Mouse (Mus musculus) CD4-positive helper T cell, adult 2 months (primary cell): Measurements from ENCODE around the gene Rgsl1.
A peak's percentile ranks its signal among the peaks of the same experiment; 100 is the strongest.
"Not testable (repeated sequence)": the region's sequence is repeated elsewhere in the genome, so short reads cannot be mapped to it uniquely, and the experiment has no call there.

Experiments used
- DNase-seq: peaks from one replicate; pipeline ENCODE4 v3.0.0-alpha.2; 2012; ENCODE audit warnings: low read depth, missing footprints, low spot score

Gene Rgsl1

GRCm38 (mm10) chr1:153844042-153844441 lies at the start of gene Rgsl1:
TSS of gene Rgsl1 (minus strand) at chr1:153844142.
- no peak for DNase-seq

- no peak for DNase-seq
These were observed 47.5 kb upstream of the Rgsl1 start, which contains the start of gene Teddm1a for GRCm38 (mm10) chr1:153891442-153891841. TSS of gene Teddm1a (plus strand) at chr1:153891742.

GRCm38 (mm10) chr1:153890121-153890520 lies 46.2 kb upstream of the Rgsl1 start:
- no peak for DNase-seq

GRCm38 (mm10) chr1:153886024-153886633 lies 42.2 kb upstream of the Rgsl1 start:
- no peak for DNase-seq

- not testable (repeated sequence) for DNase-seq
These were observed 36.4 kb upstream of the Rgsl1 start for GRCm38 (mm10) chr1:153880391-153880790.

GRCm38 (mm10) chr1:153874045-153874444 lies 30.1 kb upstream of the Rgsl1 start, which contains the start of gene Teddm1b:
TSS of gene Teddm1b (plus strand) at chr1:153874345.
- DNase-seq, result no peak

GRCm38 (mm10) chr1:153855946-153856345 lies 12.0 kb upstream of the Rgsl1 start:
- DNase-seq, result no peak

GRCm38 (mm10) chr1:153852696-153853095 lies 8.8 kb upstream of the Rgsl1 start:
- DNase-seq, result not testable (repeated sequence)

GRCm38 (mm10) chr1:153846867-153847266 lies 2.9 kb upstream of the Rgsl1 start:
- peak; percentile 49 for DNase-seq

- no peak for DNase-seq
These were observed 2.5 kb upstream of the Rgsl1 start for GRCm38 (mm10) chr1:153846420-153846819.

- DNase-seq, result peak; percentile 5
These were observed 1.7 kb downstream of the Rgsl1 start for GRCm38 (mm10) chr1:153842121-153842740.

GRCm38 (mm10) chr1:153836036-153836435 lies 7.9 kb downstream of the Rgsl1 start:
- no peak for DNase-seq

GRCm38 (mm10) chr1:153830746-153831145 lies 13.2 kb downstream of the Rgsl1 start:
- DNase-seq, result no peak

- DNase-seq, result no peak
These were observed 23.7 kb downstream of the Rgsl1 start for GRCm38 (mm10) chr1:153820216-153820615.

GRCm38 (mm10) chr1:153814278-153814677 lies 29.7 kb downstream of the Rgsl1 start:
- no peak for DNase-seq

GRCm38 (mm10) chr1:153807390-153807993 lies 36.5 kb downstream of the Rgsl1 start:
- DNase-seq, result peak; percentile 51

GRCm38 (mm10) chr1:153803530-153803929 lies 40.4 kb downstream of the Rgsl1 start:
- DNase-seq, result no peak

GRCm38 (mm10) chr1:153802691-153803090 lies 41.3 kb downstream of the Rgsl1 start:
- DNase-seq, result no peak

- no peak for DNase-seq
These were observed 49.7 kb downstream of the Rgsl1 start for GRCm38 (mm10) chr1:153794241-153794640.

GRCm38 (mm10) chr1:153790708-153791107 lies 53.2 kb downstream of the Rgsl1 start:
- DNase-seq, result no peak

GRCm38 (mm10) chr1:153785608-153786007 lies 58.3 kb downstream of the Rgsl1 start:
- DNase-seq, result no peak

- DNase-seq, result no peak
These were observed 60.6 kb downstream of the Rgsl1 start for GRCm38 (mm10) chr1:153783339-153783738.

- DNase-seq, result no peak
These were observed 65.7 kb downstream of the Rgsl1 start for GRCm38 (mm10) chr1:153778205-153778604.
